Mouse (Mus musculus) mouse embryonic stem cell (cell line): Measurements from ENCODE around the gene Nudt14.

Experiments used
- in situ Hi-C, 2 experiments: fragments of 300-500 bp; cut with MboI; formaldehyde crosslinking; loops; 1 replicate in 1 of 2; 3 replicates in 1 of 2; pipeline ENCODE4 v1.14.3; 2019 to 2020; ENCODE audit warnings: low sequenced_read_pairs in 2 of 2, low pct_unique_long_range_greater_than_20kb in 1 of 2, mixed read lengths in 1 of 2; ENCODE audit not compliant: unreplicated experiment in 1 of 2

Nudt14 gene

GRCm38 (mm10) chr12:112917906-112918305, 24.0 kb downstream of the Nudt14 start:
- in situ Hi-C loops = no loop called here

DNA sequence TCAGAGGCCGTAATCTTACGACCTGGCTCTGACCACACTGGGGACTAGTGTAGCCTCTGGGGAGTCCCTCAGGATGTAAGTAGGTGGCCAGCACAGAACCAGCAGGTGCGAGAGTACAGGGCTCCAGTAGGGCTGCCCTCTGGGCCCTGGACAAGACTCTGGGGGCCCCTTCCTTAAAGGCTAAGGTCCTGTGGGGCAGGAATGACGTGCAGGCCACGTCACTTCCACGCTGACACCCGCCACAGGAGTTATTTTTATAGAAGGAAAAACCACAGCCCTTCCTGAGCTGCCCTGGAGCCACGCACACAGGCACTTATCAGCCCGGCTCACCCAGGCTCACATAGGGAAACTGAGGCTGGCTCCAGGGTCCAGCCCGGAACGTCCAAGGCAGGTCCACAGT, 24.4 kb downstream of the Nudt14 start:
- in situ Hi-C loops = no loop called here

DNA sequence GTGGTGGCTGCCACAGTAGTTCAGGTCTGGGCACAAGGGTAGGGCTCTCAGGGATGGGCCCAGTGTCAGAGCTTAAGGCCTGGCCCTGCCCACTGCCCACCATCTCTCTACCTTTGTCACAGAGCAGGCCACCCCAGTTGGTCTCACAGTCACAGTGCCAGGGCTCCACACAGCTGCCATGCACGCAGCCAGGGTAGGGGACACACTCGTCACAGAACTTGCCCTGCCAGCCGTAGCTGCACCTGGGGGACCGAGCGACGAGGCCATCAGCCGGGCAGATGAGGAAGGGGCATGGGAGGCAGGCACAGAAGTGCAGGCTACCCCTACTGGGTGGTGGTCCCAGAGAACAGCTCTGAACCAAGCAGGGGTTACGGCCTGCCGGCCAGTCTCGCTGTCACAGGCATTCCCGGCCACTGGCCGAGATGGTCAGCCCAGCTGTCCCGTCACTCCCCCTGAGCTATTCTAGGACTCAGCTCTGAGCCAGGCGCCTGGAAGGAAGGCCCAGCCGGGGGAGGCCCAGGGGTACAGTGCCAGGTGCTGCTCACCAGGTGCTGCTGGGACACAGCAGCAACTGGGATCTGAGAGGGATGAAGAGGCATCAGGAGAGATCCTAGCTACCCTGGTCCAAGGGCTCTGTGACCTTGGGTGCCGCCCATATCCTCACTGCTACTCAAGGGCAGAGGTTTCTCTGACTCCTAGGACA, 25.1 kb downstream of the Nudt14 start:
- in situ Hi-C loops = no loop called here

DNA sequence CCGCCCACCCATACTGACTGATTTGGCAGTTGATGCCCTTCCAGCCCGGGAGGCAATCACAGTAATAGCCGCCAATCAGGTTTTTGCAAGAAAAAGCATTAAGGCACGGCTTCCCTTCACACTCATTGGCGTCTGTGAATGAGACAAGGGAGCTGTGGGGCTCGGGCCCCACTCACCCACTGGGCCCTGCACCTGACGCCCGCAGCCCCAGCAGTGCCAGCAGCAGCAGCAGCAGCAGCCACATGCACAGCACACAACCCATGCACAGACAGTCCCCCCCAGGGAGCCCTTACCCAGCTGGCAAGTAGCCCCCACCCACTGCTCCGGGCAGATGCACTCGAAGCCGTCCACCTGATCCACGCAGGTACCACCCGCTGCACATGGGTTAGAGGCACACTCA, 26.3 kb downstream of the Nudt14 start:
- in situ Hi-C loops = no loop called here

DNA sequence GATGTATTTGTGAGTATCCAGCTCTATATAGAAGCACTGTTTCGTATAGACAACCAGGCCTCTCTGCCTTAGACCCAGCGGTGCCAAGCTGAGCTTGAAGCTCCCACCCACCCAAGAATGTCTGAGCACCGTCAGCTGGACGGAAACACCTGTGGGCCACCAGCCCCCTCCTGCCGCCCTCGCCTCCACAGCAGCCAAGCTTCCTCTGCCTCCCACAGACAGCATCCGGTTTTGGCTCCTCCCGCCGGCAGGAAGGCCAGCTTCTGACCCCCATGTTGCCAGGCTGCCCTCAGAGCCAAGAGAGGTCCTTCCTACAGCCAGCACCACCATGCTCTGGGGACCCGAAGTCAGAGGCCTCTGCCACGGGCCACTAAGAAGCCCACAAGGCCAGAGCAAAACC, 27.4 kb downstream of the Nudt14 start:
- in situ Hi-C loops = no loop called here

GRCm38 (mm10) chr12:112912951-112913745, 28.8 kb downstream of the Nudt14 start:
- in situ Hi-C loops = no loop called here

DNA sequence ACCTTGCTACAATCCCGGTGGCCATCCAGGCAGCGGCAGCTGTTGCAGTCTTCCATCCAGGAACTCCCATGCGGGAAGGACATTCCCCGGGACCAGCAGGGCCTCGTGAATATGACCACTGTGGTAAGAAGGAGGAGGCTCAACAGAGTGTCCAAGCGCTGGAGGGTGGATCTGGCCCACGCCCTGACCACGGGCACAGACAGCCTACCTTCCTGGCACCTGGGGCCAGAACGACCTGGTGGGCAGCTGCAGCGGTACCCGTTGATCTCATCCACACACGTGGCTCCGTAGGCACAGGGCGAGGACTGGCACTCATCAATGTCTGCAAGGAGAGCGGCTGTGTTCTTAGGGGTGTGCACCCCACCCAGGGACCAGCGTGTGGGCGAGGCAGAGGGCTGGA, 30.2 kb downstream of the Nudt14 start:
- in situ Hi-C loops = no loop called here

GRCm38 (mm10) chr12:112908991-112909390, 32.9 kb downstream of the Nudt14 start:
- in situ Hi-C loops = no loop called here

- in situ Hi-C loops = no loop called here
These were observed 36.9 kb downstream of the Nudt14 start for GRCm38 (mm10) chr12:112905001-112905400.

DNA sequence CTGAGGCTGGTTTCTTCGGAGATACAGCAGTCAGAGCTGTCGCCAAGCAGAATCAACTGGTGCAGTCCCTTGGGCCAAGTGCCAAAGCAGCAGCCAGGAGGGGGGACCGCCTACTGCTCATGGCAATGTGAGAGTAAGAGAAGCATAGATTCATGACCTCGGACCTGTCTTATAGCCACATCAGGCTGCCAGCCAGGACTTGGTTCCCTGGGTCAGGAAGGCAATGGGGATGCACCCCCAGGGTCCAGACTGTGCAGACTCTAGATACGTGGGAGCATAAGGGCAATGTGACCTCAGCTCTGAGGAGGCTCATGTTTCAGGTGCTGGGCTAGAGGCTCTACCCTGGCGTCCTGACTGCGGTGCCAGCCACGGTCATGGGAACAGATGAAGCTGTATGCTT, 38.0 kb downstream of the Nudt14 start:
- in situ Hi-C loops = no loop called here

- in situ Hi-C loops = no loop called here
These were observed 41.3 kb downstream of the Nudt14 start for GRCm38 (mm10) chr12:112900641-112901040.

DNA sequence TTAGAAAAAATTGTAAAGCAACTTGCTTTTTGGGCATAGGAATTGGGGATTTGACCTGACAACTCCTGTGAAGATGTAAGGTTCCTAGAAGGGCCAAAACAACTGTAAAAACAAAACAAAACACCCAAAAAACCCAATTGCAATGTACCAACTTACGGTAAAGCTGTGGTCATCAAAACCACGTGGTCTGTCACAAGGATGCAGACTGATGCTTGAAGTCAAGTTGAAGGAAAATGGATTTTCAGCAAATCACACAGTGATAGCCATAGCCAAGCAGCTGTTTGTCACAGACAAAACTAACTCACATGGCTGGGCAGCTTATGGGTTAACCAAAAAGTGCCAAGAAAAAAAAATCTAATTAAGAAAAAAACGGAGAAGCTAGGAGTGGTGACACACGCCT, 43.0 kb downstream of the Nudt14 start:
- in situ Hi-C loops = no loop called here

DNA sequence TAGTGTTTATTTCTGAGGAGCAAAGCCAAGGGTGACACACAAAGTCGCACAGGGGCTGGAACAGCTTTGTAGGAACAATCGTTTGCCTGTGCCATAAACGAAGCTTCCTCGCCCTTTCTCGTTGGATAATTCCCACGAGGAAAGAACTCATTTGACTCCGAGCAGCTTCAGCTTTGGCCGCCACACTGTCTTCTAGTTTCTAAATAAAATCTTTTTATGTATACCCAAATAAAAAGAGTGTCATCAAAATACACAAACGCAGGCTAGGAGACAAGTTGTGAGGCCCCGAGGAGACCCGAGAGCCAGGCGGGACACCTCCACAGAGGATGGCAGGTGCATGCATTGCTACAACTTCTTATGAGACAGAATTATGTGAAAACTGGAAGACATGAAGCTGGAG, 43.6 kb downstream of the Nudt14 start:
- in situ Hi-C loops = no loop called here

DNA sequence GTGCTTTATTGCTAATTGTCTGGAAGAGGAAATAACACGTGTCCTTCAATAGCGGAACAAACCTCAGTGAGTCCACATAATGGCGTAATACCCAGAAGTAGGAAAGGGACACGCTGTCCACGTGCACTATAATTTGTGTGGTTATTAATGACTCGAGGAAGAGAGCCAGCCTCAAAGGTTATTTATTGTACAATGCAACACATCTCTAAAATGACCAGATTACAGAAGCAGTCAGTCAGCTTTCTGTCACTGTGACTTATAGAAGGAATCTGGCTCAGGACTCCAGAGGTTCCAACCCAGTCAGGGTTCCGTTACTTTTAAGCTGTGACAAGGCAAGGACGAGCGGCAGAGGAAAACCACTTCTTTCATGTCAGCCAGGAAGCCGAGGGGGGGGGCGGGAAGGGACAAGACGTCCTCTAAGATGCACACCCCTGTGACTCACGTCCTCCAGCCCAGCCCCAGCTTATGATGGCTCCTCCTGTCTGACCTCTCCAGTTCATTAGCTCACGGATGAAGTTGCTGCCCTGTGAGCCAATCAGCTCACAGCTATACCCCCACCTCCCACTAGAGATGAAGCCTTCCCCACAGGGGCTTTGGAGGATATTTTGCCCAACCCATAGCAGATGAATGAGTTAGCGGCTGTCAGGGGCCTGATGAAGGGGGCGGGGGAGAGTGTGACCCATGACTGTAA, 44.3 kb downstream of the Nudt14 start:
- in situ Hi-C loops = no loop called here

DNA sequence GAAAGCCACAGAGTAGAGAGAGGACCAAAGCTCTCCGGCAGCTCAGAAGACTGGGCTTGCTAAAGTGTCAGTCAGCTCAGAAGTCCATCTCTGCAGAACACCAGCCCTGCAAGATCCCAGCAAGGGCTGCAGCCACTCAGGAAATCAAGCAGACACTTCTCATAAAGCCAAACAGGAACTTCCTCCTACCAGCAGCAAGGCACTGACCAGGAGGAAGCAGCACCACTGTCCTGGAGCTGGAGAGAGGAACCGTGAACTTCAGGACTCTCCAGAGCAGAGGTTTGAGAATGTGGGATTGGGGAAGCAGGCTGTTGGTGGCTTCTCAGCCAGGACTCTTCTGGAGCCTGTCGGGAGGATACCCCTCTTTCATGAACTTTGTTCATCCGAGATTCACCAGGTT, 47.0 kb downstream of the Nudt14 start:
- in situ Hi-C loops = no loop called here

DNA sequence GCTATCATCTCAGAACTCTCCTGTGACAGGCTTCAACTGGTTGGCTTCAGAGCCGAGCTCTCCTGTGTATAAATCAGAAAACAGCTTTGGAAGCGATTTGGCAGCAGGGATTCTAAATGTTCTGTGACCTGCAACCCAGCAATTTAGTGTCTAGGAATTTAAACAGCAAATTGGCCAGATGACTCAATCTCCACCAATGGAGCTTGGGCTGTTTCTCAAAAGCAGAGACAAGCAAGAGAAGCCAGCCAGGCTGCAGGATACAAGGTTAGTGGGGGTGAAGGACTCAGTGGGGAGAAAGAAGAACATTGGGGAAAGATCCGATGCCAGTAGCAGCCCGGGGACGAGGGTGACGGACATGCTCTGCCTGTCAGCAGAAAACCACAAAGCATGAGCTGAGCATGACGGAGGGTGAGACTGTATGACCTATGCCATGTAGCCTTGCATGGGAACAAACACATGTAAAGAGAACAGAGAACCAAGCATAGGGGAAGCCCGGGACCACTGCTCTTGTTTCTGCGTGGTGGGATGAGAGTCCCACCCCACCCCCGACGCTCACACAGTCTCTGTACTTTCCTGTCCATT, 47.5 kb downstream of the Nudt14 start:
- in situ Hi-C loops = no loop called here

GRCm38 (mm10) chr12:112885465-112885864, 56.5 kb downstream of the Nudt14 start:
- in situ Hi-C loops = no loop called here
